ENCODE assay signal across 8 mouse cellular contexts in the genomic region with DNA sequence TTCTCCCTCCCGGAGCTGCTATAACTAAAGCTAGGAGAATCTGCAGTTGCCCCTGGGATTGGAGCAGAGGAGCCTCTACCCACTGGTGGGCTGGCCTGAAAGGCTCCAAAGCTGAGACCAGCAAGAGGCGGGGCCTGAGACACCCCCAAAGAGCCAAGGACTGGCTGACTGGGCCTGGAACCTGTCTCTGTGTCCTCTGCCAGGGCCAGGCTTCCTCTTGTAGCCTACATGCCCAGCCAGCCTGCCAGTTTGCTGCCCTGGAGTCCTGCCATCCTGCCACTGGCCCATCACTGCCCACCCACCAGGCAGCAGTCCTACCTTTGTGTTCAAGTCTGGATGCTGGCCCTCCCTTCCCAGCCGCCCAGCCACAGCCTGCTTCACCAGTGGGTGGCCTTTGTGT.
A peak's percentile ranks its signal among the peaks of the same experiment; 100 is the strongest.
DNase-seq lines count a peak whose midpoint lies in the region; ATAC-seq lines count a peak whose summit lies in the region.

No protein-coding gene starts in this region.

- H3K9me3 ChIP-seq in forebrain, embryonic 14.5 days (replicated peaks; ENCODE audit: control insufficient read depth, low read length) = no peaks in the 10 kb centered on the region
- H3K9me3 ChIP-seq in midbrain, embryonic 13.5 days = no peaks in the 10 kb centered on the region

- no peaks in the 10 kb centered on the region for H3K27me3 ChIP-seq in forebrain, embryonic 14.5 days (replicated peaks; ENCODE audit: control insufficient read depth, insufficient read depth, low read length)
- no peaks in the 10 kb centered on the region for H3K27me3 ChIP-seq in midbrain, embryonic 13.5 days

- no peaks in the 10 kb centered on the region for H3K4me1 ChIP-seq in forebrain, embryonic 14.5 days (ENCODE audit: control insufficient read depth, insufficient read depth, low read length)
- H3K4me1 ChIP-seq in midbrain, embryonic 13.5 days (replicated peaks) = peaks cover 15% of the 10 kb centered on the region

- no peak overlapping the region for H3K4me2 ChIP-seq in forebrain, embryonic 14.5 days (ENCODE audit: low read length)
- no peak overlapping the region for H3K4me2 ChIP-seq in midbrain, embryonic 13.5 days (replicated peaks)

- peak; percentile 81 for ATAC-seq in forebrain, embryonic 14.5 days
- peak; percentile 65; the same call in 1 of the 2 replicates for ATAC-seq in midbrain, embryonic 13.5 days
- ATAC-seq in monocyte, adult 5-6 weeks (replicated peaks; ENCODE audit: insufficient number of reproducible peaks, low FRiP score, low TSS enrichment, poor library complexity, severe bottlenecking) = no peak

- intact Hi-C loops in heart, postnatal 14 days (cut with DNase I) = no loop called here

- no peak overlapping the region for H3K4me3 ChIP-seq in forebrain, embryonic 14.5 days (ENCODE audit: low read depth, low read length)
- no peak overlapping the region for H3K4me3 ChIP-seq in midbrain, embryonic 13.5 days (replicated peaks)

- peak; percentile 23 to 44 for DNase-seq in heart, postnatal 14 days
- no peak for DNase-seq in heart, adult 9 months (ENCODE audit: low spot score in 2 of 2)
- DNase-seq in brain, embryonic 18.5 days (ENCODE audit: low read depth, low spot score) = peak; percentile 42
- peak; percentile 73 for DNase-seq in forebrain, embryonic 14.5 days (ENCODE audit: low spot score)
- DNase-seq in thymus, postnatal 10 days (ENCODE audit: low spot score in 2 of 2) = no peak
- DNase-seq in spleen, postnatal 10 days (ENCODE audit: low spot score in 2 of 2) = no peak

- H3K36me3 ChIP-seq in forebrain, embryonic 14.5 days (ENCODE audit: control insufficient read depth, insufficient read depth, low read length) = peaks cover 66% of the 10 kb centered on the region
- H3K36me3 ChIP-seq in midbrain, embryonic 13.5 days = peaks cover 81% of the 10 kb centered on the region

- H3K9ac ChIP-seq in forebrain, embryonic 14.5 days (ENCODE audit: low read length) = no peak overlapping the region
- no peak overlapping the region for H3K9ac ChIP-seq in midbrain, embryonic 13.5 days (replicated peaks)

- WGBS in forebrain, embryonic 14.5 days = 42% methylated on average over 2 of the region's 3 CpGs
- WGBS in midbrain, embryonic 13.5 days = 53% methylated on average over 2 of the region's 3 CpGs

- H3K27ac ChIP-seq in forebrain, embryonic 14.5 days (ENCODE audit: low read depth, low read length) = peak overlapping the region; percentile 44; the same call in 1 of the 2 replicates
- H3K27ac ChIP-seq in midbrain, embryonic 13.5 days = peak overlapping the region; percentile 45

Comparison
In these comparisons a context has a peak if more than half of its experiments do, and no peak if none do; other contexts are left out.
1. DNase-seq: peak in heart, postnatal 14 days (2 of 2), brain, embryonic 18.5 days (single experiment) and forebrain, embryonic 14.5 days (single experiment); none in heart, adult 9 months (0 of 2), thymus, postnatal 10 days (0 of 2) and spleen, postnatal 10 days (0 of 2).